Mouse (Mus musculus) c-Kit-positive CD71-positive TER-119-positive erythroid progenitor cells, embryonic 14.5 days (primary cell): Measurements from ENCODE around the gene Sp7.
A peak's percentile ranks its signal among the peaks of the same experiment; 100 is the strongest.

Source experiments
- DNase-seq: peaks from one replicate; pipeline ENCODE4 v3.0.0-alpha.2; 2013; ENCODE audit warnings: low spot score

Gene Sp7

DNA sequence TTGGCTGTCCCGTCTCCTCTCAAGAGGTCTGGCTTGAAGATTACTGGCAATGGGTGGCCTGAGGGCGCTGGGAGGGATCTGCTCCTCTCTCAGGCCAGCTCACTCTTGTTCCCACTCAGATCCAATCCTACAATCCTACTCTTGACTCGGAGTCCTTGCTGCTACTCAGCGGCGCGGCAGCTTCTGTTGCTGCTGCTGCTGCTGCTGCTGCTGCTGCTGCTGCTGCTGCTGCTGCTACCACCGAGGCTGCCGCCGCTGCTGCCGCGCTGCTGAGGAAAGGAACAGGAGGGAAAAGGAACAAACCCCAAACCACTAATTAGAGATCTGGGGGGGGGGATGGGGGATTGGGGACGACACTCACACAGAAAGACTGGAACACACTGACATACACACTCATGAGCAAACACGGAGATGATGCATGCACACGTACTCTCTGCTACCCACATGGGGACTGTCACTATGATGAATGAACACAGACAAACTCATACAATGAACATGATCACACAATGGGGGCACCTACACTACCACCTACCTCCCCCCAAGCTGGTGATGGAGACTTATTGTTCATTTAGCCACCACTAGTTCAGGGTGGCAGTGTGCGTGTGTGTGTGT is at the start of gene Sp7:
Sp7 (minus strand) TSS at position 450 of the 612 bp plus-strand sequence.
- no peak for DNase-seq

- no peak for DNase-seq
These were observed 46.7 kb upstream of the Sp7 start for GRCm38 (mm10) chr15:102413687-102414086.

- DNase-seq = no peak
These were observed 44.1 kb upstream of the Sp7 start for GRCm38 (mm10) chr15:102411077-102411476.

GRCm38 (mm10) chr15:102409286-102409685 is 42.3 kb upstream of the Sp7 start:
- DNase-seq = no peak

DNA sequence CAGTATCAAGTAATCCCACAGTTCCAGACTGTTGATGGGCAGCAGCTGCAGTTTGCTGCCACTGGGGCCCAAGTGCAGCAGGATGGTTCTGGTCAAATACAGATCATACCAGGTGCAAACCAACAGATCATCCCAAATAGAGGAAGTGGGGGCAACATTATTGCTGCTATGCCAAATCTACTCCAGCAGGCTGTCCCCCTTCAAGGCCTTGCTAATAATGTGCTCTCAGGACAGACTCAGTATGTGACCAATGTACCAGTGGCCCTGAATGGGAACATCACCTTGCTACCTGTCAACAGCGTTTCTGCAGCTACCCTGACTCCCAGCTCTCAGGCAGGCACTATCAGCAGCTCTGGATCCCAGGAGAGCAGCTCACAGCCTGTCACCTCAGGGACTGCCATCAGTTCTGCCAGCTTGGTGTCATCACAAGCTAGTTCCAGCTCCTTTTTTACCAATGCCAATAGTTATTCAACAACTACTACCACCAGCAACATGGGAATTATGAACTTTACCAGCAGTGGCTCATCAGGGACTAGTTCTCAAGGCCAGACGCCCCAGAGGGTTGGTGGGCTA is 41.7 kb upstream of the Sp7 start:
- DNase-seq = no peak

DNA sequence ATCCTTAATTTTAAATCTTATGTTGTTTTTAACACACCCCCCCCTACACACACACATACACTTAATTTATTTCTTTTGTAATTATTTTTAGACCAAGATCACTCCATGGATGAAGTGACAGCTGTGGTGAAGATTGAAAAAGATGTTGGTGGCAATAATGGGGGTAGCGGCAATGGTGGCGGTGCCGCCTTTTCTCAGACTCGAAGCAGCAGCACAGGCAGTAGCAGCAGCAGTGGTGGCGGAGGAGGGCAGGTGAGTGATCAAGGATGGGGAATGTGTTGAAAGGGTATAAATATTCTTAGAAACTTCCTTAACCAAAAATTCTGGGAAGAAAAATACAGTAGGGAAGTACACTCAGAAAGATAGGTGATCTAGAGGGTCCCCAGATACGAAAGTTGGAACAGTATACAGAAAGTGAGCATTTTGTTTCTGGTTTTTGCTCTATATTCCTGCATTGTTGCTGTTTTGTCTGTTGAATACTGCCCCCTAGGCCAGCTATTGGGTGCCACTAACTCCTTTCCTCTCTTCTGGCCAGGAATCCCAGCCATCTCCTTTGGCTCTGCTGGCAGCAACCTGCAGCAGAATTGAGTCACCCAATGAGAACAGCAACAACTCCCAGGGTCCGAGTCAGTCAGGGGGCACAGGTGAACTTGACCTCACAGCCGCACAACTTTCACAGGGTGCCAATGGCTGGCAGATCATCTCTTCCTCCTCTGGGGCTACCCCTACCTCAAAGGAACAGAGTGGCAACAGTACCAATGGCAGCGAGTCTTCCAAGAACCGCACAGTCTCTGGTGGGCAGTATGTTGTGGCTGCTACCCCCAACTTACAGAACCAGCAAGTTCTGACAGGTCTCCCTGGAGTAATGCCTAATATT is 40.9 kb upstream of the Sp7 start:
- DNase-seq = no peak

DNA sequence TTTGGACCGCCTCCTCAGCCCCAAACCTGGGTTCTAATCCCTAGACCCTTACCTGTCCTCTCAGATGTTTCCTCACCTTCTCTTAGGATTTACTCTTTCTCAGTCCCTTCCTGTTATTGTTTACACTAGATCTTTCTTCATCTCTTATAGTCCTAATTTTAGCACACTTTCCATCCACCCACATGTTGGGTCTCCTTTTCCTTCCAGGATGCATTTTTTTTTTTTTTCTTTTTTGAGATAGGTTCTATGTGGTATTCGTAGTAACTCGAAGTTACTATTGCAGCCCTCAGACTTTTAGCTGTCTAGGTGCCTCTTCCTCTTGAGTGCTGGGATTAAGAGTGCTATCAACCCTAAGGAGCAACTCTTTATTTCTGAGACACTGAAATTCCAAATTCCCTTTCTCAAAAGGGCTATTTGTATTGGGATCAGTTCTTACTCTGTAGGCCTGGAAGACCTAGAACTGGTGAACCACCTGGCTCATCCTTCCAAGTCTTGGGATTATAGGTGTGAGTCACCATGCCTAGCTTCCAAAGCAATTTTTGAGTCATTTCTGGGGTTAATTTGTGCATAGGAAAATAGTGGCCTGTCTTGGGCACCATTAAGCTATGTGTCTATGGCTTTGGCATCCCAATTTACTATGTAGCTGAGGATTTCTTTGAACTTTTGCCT is 40.1 kb upstream of the Sp7 start:
- DNase-seq = no peak

- DNase-seq = peak; percentile 76
These were observed 39.4 kb upstream of the Sp7 start for GRCm38 (mm10) chr15:102406196-102406911.

- peak; percentile 100 for DNase-seq
These were observed 38.7 kb upstream of the Sp7 start, which contains the start of gene Sp1 for GRCm38 (mm10) chr15:102405489-102406195. Gene Sp1, plus strand, starts transcription at chr15:102406143.

GRCm38 (mm10) chr15:102404608-102405488 is 37.9 kb upstream of the Sp7 start:
- DNase-seq = peak; percentile 39

- DNase-seq = no peak
These were observed 35.2 kb upstream of the Sp7 start for GRCm38 (mm10) chr15:102402210-102402609.

DNA sequence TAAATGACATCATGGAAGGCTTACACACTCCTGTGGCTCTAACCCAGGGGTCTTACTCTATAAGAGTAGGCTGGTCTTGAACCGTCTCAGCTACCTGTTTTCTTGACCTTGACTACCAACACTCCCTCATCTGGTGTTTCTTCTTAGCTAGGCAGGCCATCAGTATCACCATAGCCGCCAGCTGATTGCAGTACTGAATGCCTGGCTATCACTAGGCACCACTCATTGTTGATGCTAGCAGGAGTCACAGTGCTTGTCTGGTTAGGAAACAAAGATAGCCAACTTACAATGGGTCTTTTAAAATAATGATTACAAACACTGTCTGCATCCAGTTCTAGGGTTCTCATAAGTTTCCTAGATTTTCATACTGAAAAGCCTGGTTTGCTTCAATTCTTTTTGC is 34.3 kb upstream of the Sp7 start:
- no peak for DNase-seq

- DNase-seq = no peak
These were observed 33.6 kb upstream of the Sp7 start for GRCm38 (mm10) chr15:102400476-102401045.

DNA sequence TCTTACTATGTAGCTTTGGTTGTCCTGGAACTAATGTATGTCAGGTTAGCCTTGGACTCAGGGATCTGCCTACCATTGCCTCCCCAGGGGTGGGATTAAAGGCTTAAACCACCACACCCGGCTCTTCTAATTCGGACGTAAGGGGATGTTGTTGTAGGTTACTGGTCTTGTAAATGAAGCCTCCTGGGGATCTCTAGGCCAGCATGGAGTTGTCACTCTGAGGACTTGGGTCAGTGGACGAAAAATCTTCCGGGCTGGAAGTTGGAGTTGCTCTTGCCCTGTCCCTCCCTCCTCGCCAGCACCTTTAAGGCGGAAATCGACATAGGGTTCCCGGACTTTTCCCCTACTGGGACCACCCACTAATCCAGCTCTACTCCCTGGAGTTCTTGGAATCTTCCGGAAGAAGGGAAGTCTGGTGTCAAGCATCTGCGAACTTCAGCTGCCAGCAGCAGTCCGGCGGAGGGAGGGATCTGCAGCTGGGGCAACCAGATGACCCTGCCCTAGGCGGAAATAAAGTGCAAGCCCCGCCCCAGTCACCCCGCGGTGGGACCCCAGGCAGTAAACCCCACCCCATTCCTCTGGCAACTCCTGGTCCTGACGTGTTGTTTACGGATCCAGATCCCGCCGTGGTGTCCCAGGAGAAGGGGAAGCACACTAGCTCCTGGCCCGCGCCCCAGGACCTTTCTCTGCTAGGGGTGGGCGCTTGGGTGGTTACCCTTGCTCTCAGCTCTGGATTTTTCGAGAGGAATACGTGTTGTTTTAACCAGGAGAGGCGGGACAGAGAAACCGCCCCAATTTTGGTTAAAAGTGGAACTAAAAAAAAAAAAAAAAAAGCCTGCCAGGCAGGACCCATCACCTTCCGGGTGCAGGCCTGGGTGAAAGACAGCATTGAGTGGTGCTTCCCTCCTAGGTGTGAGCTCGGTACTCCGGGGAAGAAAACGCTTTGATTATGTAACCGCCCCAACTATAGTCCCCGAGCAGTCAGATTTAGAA is 32.5 kb upstream of the Sp7 start:
- peak; percentile 52 for DNase-seq

DNA sequence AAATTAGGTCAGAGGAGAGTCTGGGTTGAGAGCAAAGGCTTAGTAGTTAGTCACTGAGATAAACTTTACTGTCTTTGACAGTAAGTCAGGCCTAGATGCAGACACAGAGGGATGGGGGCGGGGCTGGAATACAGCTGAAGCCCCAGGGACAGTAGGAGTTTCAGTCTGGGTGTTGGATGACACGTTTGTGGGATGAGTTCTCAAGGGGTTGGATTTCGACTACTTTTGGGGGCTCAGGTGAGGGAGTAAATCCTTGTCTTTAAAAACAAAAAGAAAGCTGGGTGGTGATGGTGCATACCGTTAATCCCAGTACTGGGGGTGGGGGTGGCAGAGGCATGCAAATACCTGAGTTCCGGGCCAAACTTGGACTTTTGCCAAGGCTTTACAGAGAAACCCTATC is 31.6 kb upstream of the Sp7 start:
- no peak for DNase-seq

DNA sequence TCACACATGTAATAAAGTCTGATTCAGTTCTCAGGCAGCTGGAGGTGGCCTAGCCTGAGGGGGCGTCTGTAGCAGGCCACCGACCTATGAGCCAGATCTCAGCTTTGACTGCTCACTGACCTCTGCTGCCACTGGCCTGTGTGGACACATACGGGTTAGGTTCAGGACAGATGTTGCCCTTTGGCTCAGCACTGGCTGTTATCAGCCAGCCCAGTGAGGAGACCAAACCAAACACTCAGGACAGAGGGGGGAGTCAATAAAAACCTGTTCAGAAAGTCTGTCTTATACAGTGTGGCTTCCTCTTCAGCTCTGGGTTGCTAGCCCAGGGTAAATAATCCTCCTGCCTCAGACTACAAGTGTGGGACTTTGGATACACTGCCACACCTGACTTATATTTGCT is 28.1 kb upstream of the Sp7 start:
- DNase-seq = no peak

DNA sequence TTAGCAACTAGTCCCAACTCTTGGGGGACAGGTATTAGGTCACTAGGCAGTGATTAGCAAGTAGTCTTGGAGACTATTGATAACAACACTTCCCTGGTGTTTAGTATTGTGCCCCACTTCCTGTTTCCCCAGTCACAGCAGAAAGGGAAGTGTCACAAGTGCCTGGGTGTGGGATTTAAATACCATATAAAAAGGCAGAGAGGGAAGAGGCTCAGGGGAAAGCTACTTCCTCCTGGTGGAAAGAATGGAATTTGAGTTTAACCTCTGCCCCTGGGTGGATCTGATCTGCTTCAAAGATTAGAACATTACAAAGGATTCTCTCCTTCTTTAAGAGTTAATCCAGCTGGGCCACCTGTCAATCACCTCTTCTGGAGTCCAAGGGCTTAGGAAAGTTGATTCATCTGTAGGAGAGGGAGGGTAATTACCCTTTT is 26.6 kb upstream of the Sp7 start:
- DNase-seq = no peak

DNA sequence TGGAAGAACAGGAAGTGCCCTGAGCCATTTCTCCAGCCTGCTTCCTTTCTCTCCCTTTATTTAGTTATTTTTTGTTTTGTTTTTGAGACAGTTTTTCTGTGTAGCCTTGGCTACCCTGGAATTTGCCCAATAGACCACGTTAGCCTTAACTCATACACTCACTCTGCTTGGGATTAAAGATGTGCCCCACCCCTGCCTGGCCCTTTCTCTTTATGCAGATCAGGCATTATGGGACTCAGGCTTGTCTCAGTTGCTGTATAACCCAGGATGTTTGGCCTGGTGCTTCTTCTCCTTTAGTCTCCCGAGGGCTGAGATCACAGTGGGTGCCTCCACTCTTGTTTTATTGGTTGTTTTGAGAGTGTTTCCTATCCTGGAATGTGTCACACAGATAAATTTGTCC is 25.5 kb upstream of the Sp7 start:
- no peak for DNase-seq

DNA sequence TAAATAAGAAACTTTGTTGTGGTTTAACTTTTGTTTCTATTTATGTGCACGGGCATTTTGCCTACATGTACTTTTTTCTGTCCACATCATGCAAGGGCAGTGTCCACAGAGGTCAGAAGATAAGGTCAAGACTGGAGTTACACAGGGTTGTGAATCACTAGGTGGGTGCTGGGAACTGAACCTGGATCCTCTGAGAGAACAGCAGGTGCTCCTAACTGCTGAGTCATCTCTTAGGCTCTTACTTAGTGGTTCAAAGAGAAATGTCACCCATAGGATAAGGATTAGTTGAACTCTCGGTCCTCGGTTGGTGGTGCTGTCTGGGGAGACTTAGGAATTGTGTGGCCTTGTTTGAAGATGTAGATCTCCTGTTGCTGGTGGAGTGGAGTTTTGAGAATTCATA is 22.0 kb upstream of the Sp7 start:
- DNase-seq = no peak
